Mouse (Mus musculus) lung, postnatal 0 days (tissue): ENCODE measurements around the gene Hoxc11.

ENCODE experiments used
- CTCF ChIP-seq: IDR thresholded peaks from 2 replicates; pipeline ENCODE4 v1.5.1; 2016; ENCODE audit warnings: antibody characterized with exemption, mild to moderate bottlenecking
- EP300 ChIP-seq: IDR thresholded peaks from 2 replicates; pipeline ENCODE4 v1.6.1; 2016; ENCODE audit warnings: antibody characterized with exemption, mild to moderate bottlenecking, control low read depth

GRCm38 (mm10) chr15:102975034-102975433, 20.8 kb downstream of the Hoxc11 start:
- TF ChIP-seq CTCF (no peak), EP300 (no peak)
